Mouse (Mus musculus) T-helper 1 cell (primary cell): Measurements from ENCODE around the gene Rala.
"Not testable (repeated sequence)": the region's sequence is repeated elsewhere in the genome, so short reads cannot be mapped to it uniquely, and the experiment has no call there.

Experiments
- in situ Hi-C: fragments of 300-600 bp; cut with MboI, MseI; formaldehyde crosslinking; loops from one replicate; pipeline ENCODE4 v1.15.1; 2025; ENCODE audit warnings: high pct_unique_total_duplicates

Gene Rala

GRCm38 (mm10) chr13:17944078-17944917 lies at the start of gene Rala:
TSS of gene Rala (minus strand) at chr13:17944239.
- in situ Hi-C loops = no loop called here

- in situ Hi-C loops = loop anchor here (5.0 kb wide), 1 partner anchor 46 kb away; no protein-coding TSS in a partner anchor
Observed at GRCm38 (mm10) chr13:17993515-17993847, 49.4 kb upstream of the Rala start.

GRCm38 (mm10) chr13:17992697-17993514 lies 48.9 kb upstream of the Rala start, which contains the start of gene Yae1d1:
TSS of gene Yae1d1 (minus strand) at chr13:17993349.
- in situ Hi-C loops = loop anchor here (5.0 kb wide), 1 partner anchor 46 kb away; no protein-coding TSS in a partner anchor

GRCm38 (mm10) chr13:17992009-17992408 lies 48.0 kb upstream of the Rala start:
- in situ Hi-C loops = loop anchor here (5.0 kb wide), 1 partner anchor 45 kb away; no protein-coding TSS in a partner anchor

GRCm38 (mm10) chr13:17983194-17983593 lies 39.2 kb upstream of the Rala start:
- in situ Hi-C loops = no loop called here

- in situ Hi-C loops = no loop called here
Observed at GRCm38 (mm10) chr13:17982634-17983033, 38.6 kb upstream of the Rala start.

- in situ Hi-C loops = no loop called here
Observed at GRCm38 (mm10) chr13:17976854-17977739, 33.1 kb upstream of the Rala start.

- in situ Hi-C loops = no loop called here
Observed at GRCm38 (mm10) chr13:17975891-17976290, 31.9 kb upstream of the Rala start.

- in situ Hi-C loops = no loop called here
Observed at GRCm38 (mm10) chr13:17975457-17975856, 31.4 kb upstream of the Rala start.

- in situ Hi-C loops = no loop called here
Observed at GRCm38 (mm10) chr13:17974734-17975133, 30.7 kb upstream of the Rala start.

GRCm38 (mm10) chr13:17960613-17961012 lies 16.6 kb upstream of the Rala start:
- in situ Hi-C loops = no loop called here

GRCm38 (mm10) chr13:17954282-17954681 lies 10.2 kb upstream of the Rala start:
- in situ Hi-C loops = no loop called here

GRCm38 (mm10) chr13:17950581-17950980 lies 6.5 kb upstream of the Rala start:
- in situ Hi-C loops = not testable (repeated sequence)

GRCm38 (mm10) chr13:17949555-17949954 lies 5.5 kb upstream of the Rala start:
- in situ Hi-C loops = loop anchor here (5.0 kb wide), 1 partner anchor 43 kb away; the partner anchor contains the start of gene Yae1d1

- in situ Hi-C loops = no loop called here
Observed at GRCm38 (mm10) chr13:17943306-17944077, 547 bp downstream of the Rala start.

- in situ Hi-C loops = no loop called here
Observed at GRCm38 (mm10) chr13:17942338-17942737, 1.7 kb downstream of the Rala start.

- in situ Hi-C loops = no loop called here
Observed at GRCm38 (mm10) chr13:17907309-17907708, 36.7 kb downstream of the Rala start.

GRCm38 (mm10) chr13:17901474-17901873 lies 42.6 kb downstream of the Rala start:
- in situ Hi-C loops = no loop called here

- in situ Hi-C loops = no loop called here
Observed at GRCm38 (mm10) chr13:17900641-17901040, 43.4 kb downstream of the Rala start.

- in situ Hi-C loops = no loop called here
Observed at GRCm38 (mm10) chr13:17897040-17897439, 47.0 kb downstream of the Rala start.

- in situ Hi-C loops = no loop called here
Observed at GRCm38 (mm10) chr13:17891545-17891944, 52.5 kb downstream of the Rala start.
